Mouse (Mus musculus): ENCODE measurements around the gene 2300002M23Rik. TPM values are rescaled to one million over a fixed set of nuclear protein-coding genes. Genes with fewer than 3 reads are reported as not detected.

2300002M23Rik gene
- total RNA-seq, 2 experiments from 2014 or later = not detected

DNA sequence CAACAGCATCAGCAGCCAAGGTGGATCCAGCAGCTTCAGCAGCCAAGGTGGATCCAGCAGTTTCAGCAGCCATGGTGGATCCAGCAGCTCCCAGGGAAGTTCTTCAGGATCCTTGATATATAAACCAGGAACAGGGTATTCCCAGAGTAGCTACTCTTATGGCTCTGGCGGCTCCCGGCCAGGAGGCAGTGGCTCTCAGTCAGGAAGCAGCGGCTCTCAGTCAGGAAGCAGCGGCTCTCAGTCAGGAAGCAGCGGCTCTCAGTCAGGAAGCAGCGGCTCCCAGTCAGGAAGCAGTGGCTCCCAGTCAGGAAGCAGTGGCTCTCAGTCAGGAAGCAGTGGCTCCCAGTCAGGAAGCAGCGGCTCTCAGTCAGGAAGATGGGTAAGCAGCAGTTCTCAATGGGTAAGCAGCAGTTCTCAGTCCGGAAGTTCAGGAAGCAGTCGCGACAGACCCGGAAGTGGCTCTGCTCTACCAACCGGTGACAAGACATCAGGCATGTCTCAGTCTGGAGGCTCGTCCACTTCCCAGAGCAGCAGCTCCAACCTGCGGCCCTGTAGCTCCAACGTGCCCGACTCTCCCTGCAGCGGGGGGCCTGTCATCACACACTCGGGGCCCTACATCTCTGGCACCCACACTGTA is 12.4 kb upstream of the 2300002M23Rik start:
- DNase-seq (ENCODE audit: low spot score in 2 of 2) = no peak

DNA sequence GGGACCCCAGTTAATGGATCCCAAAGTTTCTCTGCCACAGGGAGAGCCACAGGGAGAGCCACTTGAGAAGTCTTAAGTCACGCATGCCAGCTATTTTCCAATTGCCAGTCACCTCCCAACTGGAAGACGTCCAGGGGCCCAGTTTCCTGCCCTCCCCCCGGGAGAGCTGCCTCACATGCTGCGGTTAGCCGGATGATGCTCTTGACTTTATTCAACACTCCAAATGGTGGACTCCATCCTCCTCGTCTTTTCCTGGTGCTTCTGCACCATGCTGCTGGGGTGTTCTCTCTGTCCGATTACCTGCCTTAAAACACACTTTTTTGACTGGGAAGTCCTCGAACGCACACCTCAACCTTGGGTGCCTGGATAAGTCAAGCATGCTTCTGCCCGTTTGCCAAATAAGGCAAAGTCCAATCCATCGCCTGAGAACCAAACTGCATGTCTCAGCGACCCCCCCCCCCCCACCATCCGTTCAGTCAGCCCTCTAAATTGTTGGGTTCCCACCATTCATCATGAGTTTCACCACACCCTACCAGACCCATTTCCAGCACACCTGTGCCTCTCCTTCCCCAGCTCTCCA is 11.0 kb upstream of the 2300002M23Rik start:
- DNase-seq (ENCODE audit: low spot score in 2 of 2) = no peak

DNA sequence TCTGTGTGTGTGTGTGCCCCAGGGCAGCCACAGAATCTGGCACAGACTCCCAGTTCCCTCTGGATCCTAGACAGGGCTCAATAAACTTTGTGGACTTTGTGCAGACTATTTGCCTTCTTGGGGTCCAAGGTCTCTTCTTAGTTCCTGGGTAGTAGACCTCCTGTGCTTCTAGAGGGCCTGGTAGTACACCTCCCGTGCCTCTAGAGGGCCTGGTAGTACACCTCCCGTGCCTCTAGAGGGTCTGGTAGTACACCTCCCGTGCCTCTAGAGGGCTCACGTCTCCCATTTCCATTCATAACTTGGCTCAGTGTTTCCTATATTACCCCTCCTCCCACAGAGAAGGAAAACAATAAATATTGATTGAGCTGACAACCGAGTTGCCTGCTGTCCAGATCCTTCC is 10.4 kb upstream of the 2300002M23Rik start:
- DNase-seq (ENCODE audit: low spot score in 2 of 2) = no peak

DNA sequence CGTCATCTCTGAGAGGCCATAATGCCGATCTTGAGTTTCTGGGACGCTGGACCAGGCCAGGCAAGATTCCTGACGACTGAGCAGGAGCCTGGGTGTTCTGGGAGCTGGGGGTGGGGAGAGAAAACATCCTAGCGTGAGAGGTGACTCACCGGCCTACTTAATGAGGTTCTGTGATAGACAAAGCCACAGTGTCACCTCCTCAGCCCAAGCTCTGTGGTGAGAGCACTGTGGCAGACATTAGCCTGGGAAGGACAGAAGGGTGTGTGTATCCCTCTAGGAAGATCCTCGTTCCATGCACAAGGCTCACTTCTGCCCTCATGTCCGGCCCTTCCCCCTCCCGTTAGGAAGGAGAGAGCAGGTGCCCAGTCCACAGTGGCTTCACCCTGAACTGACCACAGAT is 9.9 kb upstream of the 2300002M23Rik start:
- no peak for DNase-seq (ENCODE audit: low spot score in 2 of 2)

DNA sequence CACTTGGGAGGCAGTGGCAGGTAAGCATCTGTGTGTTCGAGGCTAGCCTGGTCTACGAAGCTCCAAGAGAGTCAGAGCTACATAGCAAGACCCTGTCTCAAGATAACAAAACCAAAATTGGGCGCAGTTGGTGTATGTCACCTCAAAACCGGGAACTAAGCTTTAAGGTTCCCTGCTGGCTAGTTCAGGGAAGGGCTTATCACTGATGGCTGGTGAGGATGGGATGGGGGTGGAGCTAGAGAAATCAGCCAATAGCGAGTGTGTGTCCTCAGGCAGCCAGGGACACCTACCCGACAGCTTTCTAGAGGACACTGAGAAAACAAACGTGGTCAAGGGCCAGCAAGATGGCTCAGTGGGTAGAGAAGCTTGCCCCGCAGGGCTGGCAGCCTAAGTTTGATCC is 9.0 kb upstream of the 2300002M23Rik start:
- no peak for DNase-seq (ENCODE audit: low spot score in 2 of 2)

DNA sequence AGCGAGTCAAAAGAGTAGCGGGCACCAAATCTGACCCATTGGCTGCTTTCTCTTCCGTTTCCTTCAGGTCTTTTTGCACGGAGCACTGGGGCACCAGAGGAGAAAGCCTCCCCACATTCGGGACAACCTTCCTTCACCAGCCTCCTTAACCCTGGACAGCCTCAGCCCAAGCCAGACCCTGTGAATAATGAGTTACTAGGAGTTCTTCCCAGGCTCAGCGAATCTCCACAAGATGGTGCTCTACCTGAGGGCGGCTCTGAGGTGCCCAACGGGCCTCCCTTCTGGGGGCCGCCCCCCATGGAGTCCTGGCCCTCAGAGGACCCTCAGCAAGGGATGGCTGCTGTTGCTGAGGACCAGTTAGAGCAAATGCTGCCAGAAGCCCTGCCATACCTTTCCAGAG is 517 bp downstream of the 2300002M23Rik start:
- no peak for DNase-seq (ENCODE audit: low spot score in 2 of 2)

DNA sequence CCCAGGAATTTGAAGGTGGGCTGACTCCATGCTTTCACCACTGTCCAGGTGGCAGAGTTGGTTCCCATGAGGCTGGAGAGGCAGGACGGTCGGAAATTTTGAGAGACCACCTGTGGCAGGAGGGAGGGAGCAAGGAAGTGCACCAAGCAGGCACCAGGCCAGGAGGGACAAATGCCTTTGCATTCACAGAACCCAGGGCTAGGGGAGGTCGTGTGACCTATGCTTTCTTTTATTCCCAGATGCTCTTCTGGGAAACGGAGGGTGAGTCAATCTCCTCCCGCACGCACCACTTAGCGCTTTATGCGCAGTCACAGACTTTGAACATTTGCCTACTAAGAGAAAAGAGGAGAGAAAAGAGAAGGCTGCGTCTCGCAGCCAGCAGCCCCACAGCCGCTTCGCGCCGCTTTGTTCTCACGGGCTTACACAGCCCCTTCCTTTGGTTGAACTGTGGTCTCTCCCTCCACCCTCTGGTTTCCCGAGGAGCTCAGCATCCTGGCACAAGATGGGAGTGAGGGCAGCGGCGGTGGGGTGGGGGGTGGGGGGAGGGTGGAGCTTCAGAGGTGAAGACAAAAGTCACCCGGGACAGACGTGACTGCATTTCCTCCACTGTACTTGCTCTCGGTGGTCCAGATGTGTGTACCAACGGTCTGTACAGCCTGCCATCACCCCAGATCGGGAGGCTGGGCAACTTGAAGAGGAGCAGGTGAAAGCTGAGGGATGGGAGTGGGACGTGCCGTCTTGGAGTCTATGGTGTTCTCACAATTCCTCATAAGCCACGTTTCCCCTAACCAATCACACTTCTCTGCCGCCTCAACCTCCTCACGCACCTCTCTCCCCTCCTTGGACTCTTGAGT is 2.1 kb downstream of the 2300002M23Rik start:
- DNase-seq (ENCODE audit: low spot score in 2 of 2) = no peak

DNA sequence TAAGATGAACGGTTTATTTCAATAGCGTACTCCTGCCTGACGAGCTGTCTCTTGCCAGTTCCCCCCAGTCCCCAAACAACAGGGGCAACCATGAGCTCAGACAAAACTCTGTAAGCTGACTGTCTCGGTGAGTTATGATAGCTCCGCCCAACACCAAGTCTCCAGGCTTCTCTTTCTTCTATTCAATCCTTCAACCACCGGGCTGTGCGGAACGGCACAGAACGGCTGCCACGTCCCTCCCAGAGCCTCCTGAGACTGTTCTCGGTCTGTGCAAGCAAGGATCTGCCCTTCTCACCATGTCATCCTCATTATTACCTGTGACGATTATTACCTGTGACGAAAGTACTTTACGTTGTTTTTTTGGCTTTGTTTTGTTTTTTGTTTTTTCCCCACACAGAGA is 3.6 kb downstream of the 2300002M23Rik start:
- DNase-seq (ENCODE audit: low spot score in 2 of 2) = no peak

DNA sequence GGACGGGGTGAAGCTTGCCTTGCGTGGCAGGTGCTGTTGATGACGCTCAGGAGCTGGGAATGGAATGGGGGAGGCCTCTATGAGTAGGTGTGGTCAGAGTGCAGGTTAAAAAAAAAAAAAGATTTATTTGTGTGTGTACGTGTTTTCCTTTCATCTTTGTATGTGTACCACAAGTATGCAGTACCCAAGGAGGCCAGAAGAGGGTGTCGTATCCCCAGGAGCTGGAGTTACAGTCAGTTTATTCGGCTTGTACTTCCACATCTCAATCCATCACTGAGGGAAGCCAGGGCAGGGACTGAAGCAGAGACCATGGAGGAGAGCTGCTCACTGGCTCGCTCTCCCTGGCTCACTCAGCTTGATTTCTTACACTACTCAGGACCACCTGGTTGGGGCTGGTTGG is 4.2 kb downstream of the 2300002M23Rik start:
- DNase-seq (ENCODE audit: low spot score in 2 of 2) = no peak

DNA sequence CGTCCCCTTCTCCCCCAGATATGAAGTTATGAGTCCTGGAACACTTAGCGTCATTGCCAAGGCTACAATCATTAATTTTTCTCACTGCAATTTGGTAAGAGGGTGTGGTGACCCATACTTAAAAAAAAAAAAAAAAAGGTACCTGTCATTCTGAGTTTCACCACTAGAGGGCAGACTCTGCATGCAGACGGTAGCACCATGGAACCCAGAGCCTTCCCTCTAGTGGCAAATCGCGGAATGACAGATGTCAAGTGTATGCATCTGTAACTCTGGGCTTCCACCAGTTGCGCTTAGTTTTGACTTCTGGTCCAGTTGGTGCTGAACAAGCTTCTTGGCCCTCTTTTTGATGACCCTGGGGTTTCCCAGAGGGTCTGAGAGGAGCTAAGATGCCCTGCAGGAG is 11.0 kb downstream of the 2300002M23Rik start:
- peak in 1 of 2 experiments; percentile 60 for DNase-seq (ENCODE audit: low spot score in 2 of 2)

DNA sequence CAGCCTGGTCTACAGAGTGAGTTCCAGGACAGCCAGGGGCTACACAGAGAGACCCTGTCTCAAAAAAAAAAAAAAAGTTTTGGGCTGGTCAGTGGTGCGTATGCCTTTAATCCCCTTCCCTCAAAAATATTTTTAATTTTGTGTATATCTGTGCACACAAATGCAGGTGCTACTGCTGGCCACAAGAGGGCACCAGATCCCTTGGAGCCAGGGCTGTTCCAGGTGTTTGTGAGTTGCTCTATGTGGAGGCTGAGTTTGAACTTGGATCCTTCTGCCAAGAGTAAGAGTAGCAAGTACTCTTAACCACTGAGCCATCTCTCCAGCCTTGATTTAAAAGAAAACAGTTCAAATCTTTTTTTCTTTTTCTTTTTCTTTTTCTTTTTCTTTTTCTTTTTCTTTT is 15.7 kb downstream of the 2300002M23Rik start:
- DNase-seq (ENCODE audit: low spot score in 2 of 2) = no peak

DNA sequence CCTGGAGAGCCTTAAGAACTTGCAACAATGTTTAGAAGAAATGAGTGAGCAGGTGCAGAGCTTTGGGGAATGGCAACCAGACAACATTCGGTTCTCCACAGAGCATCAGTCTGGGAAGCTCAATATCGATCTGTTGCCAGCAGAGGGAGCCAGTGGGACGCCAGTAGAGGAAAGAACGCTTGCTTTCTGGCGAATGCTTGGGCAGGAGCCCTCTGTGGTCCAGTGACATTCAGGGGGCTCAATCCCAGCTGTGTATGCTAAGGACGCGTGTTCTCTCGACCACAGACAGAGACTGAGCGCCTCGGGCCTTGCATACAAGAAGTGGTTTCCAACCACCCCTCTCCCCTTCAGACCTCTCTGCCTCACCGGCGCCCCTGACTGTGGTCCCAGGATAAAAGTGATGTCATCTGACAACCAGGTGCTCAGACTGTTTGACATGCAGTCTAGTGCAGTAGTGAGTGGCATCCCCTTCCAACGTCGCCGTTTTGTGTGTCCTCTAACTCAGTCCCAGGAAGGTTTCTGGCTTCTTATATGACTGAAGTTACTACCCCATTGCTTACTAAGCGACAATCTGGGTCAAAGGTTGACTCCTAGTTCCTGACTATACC is 17.2 kb downstream of the 2300002M23Rik start:
- DNase-seq (ENCODE audit: low spot score in 2 of 2) = peak; percentile 44 to 59

DNA sequence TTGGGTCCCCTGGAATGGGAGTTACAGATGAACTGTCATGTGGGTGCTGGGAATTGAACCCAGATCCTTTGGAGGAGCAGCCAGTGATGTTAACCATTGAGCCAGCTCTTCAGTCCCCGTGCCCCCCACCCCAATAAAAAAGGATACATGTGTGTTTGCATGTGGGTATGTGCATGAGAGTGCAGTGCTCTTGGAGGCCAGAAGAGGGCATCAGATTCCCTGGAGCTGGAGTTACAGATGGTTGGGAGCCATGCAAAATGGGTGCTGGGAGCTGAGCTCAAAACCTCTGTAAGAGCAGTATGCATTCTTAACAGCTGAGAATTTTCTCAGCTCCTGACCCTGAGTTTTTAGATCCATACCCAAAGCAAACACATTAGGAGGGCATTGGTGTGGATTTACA is 20.0 kb downstream of the 2300002M23Rik start:
- DNase-seq (ENCODE audit: low spot score in 2 of 2) = no peak

DNA sequence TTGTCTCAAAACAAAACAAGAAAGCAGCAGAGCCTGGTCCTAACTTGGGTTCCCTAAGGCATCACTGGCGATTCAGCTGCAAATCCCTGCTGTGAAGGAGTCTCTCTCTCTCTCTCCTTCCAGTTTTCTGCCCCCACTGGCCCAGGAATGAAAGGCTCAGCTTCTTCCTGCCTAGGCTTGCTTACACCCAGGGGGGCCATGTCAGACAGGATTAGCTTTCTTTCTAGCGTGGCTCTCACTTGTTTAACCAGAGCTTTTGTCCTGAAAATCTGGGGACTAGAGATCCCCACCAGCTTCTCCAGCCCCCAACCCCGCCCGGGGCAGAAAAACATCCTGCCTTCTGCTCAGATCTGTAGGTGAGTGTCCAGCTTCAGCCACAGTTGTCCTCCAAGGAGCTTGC is 21.1 kb downstream of the 2300002M23Rik start:
- no peak for DNase-seq (ENCODE audit: low spot score in 2 of 2)

DNA sequence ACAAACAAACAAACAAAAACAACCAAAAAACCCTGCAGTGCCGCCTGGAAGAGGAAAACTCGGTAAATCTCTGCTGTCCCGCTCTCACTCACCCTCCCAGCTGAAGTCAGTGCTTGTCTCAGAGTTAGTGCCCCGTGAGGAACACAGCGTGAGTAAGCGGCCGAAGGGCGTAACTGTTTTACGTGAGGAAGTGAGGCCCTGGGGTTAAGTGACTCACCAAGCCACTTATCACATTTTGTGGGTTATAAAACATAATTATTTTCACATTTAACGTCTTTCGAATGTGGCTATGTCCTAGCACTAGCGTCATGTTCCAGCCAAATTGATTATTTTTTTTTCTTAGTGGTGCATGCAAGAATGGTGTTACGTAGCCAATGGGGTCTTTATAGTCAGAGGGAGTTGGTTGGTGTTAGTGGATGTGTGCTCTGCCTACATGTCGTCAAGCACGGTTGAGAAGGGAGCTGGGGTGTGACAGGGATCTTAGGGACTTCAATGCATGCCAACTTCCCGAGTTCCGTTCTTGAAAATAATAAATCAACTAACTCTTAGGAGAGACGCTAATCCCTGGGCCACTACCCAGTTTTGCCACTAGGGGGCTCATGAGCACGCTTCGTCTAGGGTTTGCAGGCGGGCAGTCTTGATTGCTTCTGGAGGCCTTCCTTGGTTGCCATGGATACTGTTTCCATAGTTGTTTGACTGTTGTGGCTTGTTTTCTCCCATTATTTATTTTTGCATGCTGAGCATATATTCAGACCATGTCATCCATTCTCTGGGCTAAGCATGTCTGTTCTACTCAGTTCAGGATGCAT is 23.4 kb downstream of the 2300002M23Rik start:
- peak; percentile 49 to 53 for DNase-seq (ENCODE audit: low spot score in 2 of 2)

DNA sequence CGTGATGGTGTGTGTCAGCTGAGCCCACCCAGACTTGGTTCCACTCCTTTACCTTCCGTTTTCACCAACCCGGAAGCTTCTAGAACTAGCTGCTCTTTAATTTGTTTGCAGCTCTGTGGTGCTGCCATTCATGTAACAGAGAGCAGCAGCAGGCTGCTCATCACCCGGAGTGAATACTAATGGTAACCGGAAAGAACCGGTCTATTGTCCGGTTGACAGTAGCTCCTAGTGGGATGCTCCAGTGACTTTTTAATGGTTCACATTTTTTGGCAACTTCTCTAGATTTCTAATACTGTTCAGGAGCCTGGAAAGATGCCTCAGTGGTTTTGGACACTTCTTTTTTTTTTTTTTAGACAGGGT is 23.9 kb downstream of the 2300002M23Rik start:
- no peak for DNase-seq (ENCODE audit: low spot score in 2 of 2)

DNA sequence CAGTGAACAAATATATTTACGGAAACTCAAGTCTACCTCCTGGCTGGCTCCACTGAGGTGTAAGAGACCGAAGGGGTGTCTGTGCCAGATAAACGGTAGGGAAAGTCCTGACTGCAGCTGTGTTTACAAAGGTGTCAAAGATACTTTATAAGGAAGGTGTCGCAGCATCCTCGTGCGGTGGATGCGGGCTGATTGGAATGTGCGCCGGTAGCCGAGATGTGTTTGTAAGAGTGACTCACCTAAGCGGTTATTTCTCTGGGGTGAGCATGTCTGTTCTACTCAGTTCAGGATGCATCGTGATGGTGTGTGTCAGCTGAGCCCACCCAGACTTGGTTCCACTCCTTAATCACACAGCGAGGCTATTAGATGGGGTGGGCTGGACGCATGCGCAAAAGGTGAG is 24.5 kb downstream of the 2300002M23Rik start:
- DNase-seq (ENCODE audit: low spot score in 2 of 2) = no peak

DNA sequence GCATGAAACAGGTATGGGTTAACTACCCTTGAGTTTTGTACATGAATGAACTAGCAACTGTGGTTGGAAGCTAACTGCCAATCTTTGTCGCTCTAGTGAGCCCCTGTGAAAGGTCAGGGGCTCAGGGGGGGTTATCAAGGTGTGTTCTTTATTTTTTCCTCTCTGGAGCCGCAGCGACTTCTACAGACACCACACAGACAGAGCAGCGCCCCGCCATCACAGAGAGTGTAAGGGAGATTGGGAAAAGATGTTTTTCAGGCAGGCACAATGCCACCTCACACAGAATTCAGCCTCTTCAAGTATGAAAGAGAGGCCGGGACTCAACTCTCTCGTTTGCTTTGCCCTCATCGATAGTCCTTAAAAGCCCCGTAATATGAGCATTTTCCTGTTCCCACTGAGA is 24.9 kb downstream of the 2300002M23Rik start:
- no peak for DNase-seq (ENCODE audit: low spot score in 2 of 2)

DNA sequence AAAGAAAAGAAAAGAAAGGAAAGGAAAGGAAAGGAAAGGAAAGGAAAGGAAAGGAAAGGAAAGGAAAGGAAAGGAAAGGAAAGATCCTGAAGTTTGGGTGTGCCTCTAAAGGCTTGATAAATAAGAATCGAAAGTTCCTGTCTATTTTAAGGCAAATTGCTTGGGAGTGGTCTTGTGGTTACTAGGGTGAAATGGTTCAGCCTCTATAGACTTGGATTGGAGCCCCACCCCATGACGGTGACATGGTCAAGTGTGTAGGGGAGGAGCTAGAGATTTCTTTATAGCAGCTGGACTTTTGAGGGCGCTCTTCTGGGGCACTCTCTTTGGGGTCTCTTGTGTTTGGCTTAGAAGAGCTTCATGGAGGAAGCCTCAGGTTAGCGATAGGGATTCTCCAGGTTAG is 26.5 kb downstream of the 2300002M23Rik start:
- no peak for DNase-seq (ENCODE audit: low spot score in 2 of 2)

DNA sequence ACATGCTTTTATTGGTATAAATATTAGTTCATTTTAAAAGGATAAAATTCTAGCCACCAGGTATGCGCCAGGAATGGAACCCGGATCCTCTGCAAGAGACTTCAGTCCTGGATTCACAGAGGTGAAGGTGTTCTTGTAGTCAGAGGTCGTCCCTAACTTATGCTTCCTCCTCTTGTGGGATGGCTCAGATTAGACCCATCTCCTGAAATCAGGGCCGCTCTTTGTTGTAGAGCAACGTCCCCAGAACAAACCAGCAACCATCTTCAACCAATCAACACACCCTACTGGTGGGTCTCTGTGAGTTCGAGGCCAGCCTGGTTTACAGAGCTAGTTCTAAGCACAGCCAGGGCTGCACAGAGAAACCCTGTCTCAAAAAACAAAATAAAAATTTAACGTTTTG is 27.2 kb downstream of the 2300002M23Rik start:
- no peak for DNase-seq (ENCODE audit: low spot score in 2 of 2)

DNA sequence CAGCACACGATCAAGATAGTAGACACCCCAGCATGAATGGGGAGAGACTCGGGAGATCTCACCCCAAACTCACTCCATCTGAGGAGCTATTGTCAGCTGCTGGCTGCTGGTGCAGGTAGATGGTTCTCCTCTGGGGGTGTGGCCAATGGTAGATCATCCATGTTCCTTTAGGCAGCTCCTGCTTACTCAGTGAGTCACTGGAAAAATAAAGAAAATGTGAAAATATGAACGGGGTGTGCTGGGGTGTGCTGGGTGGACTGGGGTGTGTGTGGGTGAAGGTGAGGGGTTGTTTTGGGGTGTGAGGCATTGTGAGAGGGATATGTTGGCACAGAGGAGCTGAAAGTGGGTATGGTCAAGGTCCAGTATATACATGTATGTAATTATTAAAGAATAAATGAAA is 30.1 kb downstream of the 2300002M23Rik start:
- DNase-seq (ENCODE audit: low spot score in 2 of 2) = no peak
